Mouse (Mus musculus) hindbrain, postnatal 0 days (tissue): ENCODE results near the gene Gpx4. TPM values are rescaled to one million over a fixed set of nuclear protein-coding genes. Genes with fewer than 3 reads are reported as not detected.
A peak's percentile ranks its signal among the peaks of the same experiment; 100 is the strongest.

Experiments
- ATAC-seq: fragments of 200-750 bp; cut with Nextera tagmentation; 2 replicates; pipeline ENCODE4 v1.8.0; 2017; ENCODE audit warnings: mild to moderate bottlenecking, moderate TSS enrichment, moderate library complexity
- DNase-seq: peaks from one replicate; pipeline ENCODE4 v3.0.0-alpha.2; 2015; ENCODE audit warnings: low spot score
- H3K27ac ChIP-seq: fragments of 300-500 bp; sonication (generic); 2 replicates; pipeline ENCODE4 v1.5.1; 2014; ENCODE audit warnings: mild to moderate bottlenecking
- H3K27me3 ChIP-seq: fragments of 300-500 bp; sonication (generic); 2 replicates; pipeline ENCODE4 v1.6.1; 2014; ENCODE audit warnings: low read length, mixed read lengths; ENCODE audit not compliant: insufficient read depth
- H3K36me3 ChIP-seq: fragments of 300-500 bp; sonication (generic); 2 replicates; pipeline ENCODE4 v1.6.1; 2014; ENCODE audit warnings: low read length, mixed read lengths; ENCODE audit not compliant: insufficient read depth
- H3K4me1 ChIP-seq: fragments of 300-500 bp; sonication (generic); 2 replicates; pipeline ENCODE4 v1.6.1; 2014; ENCODE audit warnings: antibody characterized with exemption, low read length, mixed read lengths; ENCODE audit not compliant: insufficient read depth
- H3K4me2 ChIP-seq: fragments of 300-500 bp; sonication (generic); 2 replicates; pipeline ENCODE4 v1.6.1; 2014; ENCODE audit warnings: low read depth, mild to moderate bottlenecking, low read length, moderate library complexity, mixed read lengths
- H3K4me3 ChIP-seq: fragments of 300-500 bp; sonication (generic); 2 replicates; pipeline ENCODE4 v1.5.1; 2014; ENCODE audit warnings: low read length
- H3K9ac ChIP-seq: fragments of 300-500 bp; sonication (generic); replicated peaks from 2 replicates; pipeline ENCODE4 v1.6.1; 2014; ENCODE audit warnings: mild to moderate bottlenecking, low read length, moderate library complexity, mixed read lengths
- H3K9me3 ChIP-seq: fragments of 300-500 bp; sonication (generic); 2 replicates; pipeline ENCODE4 v1.6.1; 2016; ENCODE audit warnings: low read length, mixed read lengths
- CTCF ChIP-seq: IDR thresholded peaks from 2 replicates; pipeline ENCODE4 v1.5.1; 2016; ENCODE audit warnings: antibody characterized with exemption, control low read depth, low read depth
- WGBS: fragments of 180-500 bp; shearing (Covaris S2); extraction: QIAGEN DNeasy Blood & Tissue Kit; methylation state at CpG from one replicate; pipeline ENCODE4 v1.1.7; 2014; 5-methylcytosine and 5-hydroxymethylcytosine counted together
- polyA plus RNA-seq: library from polyadenylated mRNA; unstranded; fragments of >200 nt; fragmentation: Nextera tagmentation; extraction: Ambion mirVana; gene quantifications from 2 replicates; pipeline ENCODE4 v1.2.1, GENCODE M21; 2015
- total RNA-seq: library from RNA; depleted of rRNA; stranded (reverse); fragments of >200 nt; gene quantifications from 2 replicates; pipeline ENCODE4 v1.2.3, GENCODE M21; 2014

Gpx4 gene
- total and polyA plus RNA-seq, 2 experiments from 2014 or later: 379 to 757 TPM

DNA sequence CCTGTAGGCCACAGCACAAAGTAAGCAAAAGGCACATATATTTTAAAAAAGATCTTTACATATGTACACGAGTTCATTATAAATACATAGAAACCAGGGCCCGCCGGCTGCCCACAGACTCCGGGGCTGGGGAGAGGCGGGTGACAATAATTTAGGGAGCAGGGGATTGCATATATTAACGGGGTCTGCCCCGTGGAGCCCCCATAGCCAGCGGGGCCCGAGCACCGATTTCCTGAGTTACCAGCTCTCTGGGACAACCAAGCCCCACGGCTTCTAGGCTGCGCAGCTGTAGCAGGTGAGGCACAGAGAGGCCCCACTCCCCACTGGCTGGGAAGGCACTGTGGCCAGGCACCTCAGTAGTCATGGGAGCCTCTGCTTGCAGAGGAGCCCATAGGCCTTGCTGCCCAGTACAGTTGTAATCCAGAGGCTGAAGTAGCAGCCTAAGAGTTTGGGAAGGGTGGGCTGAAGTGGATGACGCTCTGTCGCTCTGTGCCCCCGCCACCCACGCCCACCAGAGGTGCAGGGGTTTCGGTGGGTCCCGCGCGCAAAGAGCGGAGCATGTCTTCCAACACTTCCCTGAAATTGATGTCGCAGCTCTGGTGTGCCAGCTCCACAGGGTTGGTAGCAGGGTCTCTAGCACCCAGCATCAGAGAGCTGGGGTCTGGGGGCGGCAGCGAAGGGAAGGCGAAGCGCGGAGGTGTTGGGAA, 10.2 kb downstream of the Gpx4 start:
- DNase-seq (no peak), ATAC-seq (no peak)
- Histone ChIP-seq H3K4me1 (peaks cover 8% of the 10 kb centered on the region), H3K4me3 (no peak overlapping the region), H3K9me3 (no peaks in the 10 kb centered on the region), H3K36me3 (peaks cover 26% of the 10 kb centered on the region), H3K27me3 (no peaks in the 10 kb centered on the region), H3K4me2 (no peak overlapping the region), H3K9ac (0 out of 2 replicates have a peak overlapping the region, but pooled peaks have one; percentile 3), H3K27ac (no peak overlapping the region)
- 92% methylated on average over 27 of the region's 27 CpGs for WGBS
- no peak for TF ChIP-seq CTCF

DNA sequence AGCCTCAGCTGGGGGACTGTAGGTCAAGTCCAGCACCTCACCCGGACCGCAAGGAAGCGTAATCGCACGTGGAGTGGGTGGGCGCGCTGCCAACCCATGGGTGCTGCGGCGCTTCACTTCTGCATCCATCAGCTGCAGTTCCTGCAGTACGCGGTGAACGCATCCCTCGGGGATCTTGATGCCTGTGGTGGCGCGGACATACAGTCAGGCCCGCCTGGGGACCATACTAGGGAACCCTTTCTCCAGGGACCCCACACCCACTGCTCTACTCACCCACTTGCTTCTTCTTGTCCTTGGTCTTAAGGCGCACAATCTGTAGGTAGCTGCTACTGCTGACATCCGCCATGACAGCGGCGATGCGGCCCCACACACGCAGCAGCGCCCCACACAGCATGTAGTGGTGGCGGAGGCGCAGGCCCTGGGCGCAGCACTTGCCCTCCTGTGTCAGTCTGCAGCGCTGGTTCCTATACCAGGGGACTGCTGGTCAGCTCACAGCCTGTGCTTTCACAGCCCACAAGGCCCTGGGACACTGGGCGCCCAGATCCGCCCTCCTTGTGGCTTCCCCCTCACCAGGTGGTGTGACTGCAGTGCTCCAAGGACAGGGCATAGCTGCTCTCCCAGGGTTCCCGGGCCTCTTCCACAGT, 10.8 kb downstream of the Gpx4 start:
- 81% methylated on average over 30 of the region's 30 CpGs for WGBS
- no peak overlapping the region for H3K4me2 ChIP-seq
- peaks cover 8% of the 10 kb centered on the region for H3K4me1 ChIP-seq
- no peak for DNase-seq
- no peaks in the 10 kb centered on the region for H3K9me3 ChIP-seq
- H3K36me3 ChIP-seq: peaks cover 28% of the 10 kb centered on the region
- H3K27ac ChIP-seq: no peak overlapping the region
- no peak for ATAC-seq
- H3K9ac ChIP-seq: no peak overlapping the region
- H3K27me3 ChIP-seq: no peaks in the 10 kb centered on the region
- no peak for TF ChIP-seq CTCF
- no peak overlapping the region for H3K4me3 ChIP-seq

DNA sequence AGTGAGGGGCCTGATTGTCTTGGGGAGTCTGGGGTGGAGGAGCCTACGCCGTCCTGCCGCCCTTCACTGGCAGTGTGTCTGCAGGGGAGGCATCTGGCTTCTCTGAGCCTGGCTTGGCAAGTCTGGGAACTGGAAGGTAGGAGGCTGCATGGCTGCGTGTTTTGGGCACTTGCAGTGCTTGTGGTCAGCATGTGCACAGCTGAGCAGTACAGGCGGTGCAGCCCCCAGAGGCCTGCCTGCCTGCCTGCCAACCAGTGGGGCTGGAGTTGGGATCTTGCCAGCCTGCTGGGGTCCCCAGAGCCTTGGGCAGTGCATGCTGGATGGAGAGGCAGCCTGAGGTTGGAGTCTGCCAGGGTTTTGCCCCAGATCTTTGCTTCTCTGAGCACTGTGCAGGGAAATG, 16.1 kb downstream of the Gpx4 start:
- peaks cover 28% of the 10 kb centered on the region; the same call in 1 of the 2 replicates for H3K36me3 ChIP-seq
- H3K4me3 ChIP-seq: no peak overlapping the region
- no peaks in the 10 kb centered on the region for H3K4me1 ChIP-seq
- H3K27ac ChIP-seq: peak overlapping the region; percentile 23; the same call in 1 of the 2 replicates
- peak; percentile 62 for DNase-seq
- H3K9me3 ChIP-seq: no peaks in the 10 kb centered on the region
- no peak overlapping the region for H3K9ac ChIP-seq
- H3K4me2 ChIP-seq: no peak overlapping the region
- WGBS: 40% methylated on average over 5 of the region's 5 CpGs
- no peaks in the 10 kb centered on the region for H3K27me3 ChIP-seq
- peak; percentile 55 for ATAC-seq
- TF ChIP-seq CTCF: no peak

DNA sequence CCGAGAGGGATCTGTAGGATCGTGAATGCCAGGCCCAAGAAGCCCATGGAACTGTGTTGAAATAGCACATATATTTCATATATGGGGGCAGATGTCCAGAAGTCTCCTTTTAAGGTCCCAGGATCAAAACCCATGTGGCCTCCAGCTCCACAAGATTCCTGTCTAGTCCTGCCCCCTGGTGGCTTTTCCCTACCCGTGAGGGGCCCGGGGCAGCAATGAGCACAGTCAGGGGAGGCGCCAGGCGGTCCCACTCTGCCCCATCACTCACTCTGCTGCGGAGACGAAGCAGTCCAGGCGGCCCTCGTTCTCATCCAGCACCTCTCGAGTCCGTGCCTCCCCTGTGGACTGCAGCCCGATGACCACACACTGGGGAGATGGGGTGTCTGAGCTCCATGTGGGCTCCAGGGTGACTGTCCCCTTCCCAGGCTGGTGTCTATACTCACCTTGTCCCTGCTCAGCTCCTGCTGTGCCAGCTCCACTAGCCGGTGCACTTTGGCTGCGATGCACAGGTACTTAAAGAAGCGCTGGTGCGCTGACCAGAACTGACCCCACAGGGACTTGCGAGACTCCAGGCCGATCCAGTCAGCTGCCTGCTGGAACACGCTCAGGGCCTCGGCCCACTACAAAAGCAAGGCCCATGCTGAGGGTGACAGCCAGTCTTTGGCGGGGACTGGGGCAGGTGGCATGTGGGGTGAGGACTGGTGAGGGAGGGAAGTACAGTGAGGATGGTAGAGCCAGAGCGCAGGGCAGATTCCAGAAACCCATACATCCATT, 17.1 kb downstream of the Gpx4 start:
- DNase-seq (no peak), ATAC-seq (no peak)
- H3K4me2 ChIP-seq: no peak overlapping the region
- TF ChIP-seq CTCF: no peak
- H3K9me3 ChIP-seq: no peaks in the 10 kb centered on the region
- H3K4me1 ChIP-seq: no peaks in the 10 kb centered on the region
- no peak overlapping the region for H3K9ac ChIP-seq
- peaks cover 26% of the 10 kb centered on the region; the same call in 1 of the 2 replicates for H3K36me3 ChIP-seq
- peak overlapping the region; percentile 23; the same call in 1 of the 2 replicates for H3K27ac ChIP-seq
- no peaks in the 10 kb centered on the region for H3K27me3 ChIP-seq
- no peak overlapping the region for H3K4me3 ChIP-seq
- WGBS: 80% methylated on average over 23 of the region's 23 CpGs

DNA sequence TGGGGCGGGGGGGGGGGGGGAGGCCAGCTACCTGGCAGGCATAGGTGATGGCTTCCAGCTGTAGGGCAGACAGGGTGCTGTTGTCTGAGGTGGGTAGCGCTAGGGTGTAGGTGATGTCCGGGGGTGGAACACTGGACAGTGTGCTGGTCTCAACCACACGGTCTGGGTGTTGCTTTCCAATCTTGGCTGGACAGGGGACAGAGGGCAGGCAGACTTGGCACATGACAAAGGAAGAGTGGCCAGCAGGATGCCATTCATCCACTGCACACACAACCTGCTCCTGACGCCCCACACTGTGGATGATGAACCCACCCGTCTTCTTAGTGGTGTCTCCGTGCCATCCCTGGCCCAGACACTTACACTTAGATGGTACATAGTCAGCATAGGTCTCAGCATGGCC, 22.3 kb downstream of the Gpx4 start:
- Histone ChIP-seq H3K27me3 (no peaks in the 10 kb centered on the region), H3K36me3 (peaks cover 7% of the 10 kb centered on the region; the same call in 1 of the 2 replicates), H3K9me3 (no peaks in the 10 kb centered on the region), H3K4me1 (no peaks in the 10 kb centered on the region), H3K4me3 (no peak overlapping the region), H3K4me2 (no peak overlapping the region), H3K27ac (no peak overlapping the region), H3K9ac (no peak overlapping the region)
- DNase-seq (no peak), ATAC-seq (no peak)
- TF ChIP-seq CTCF: no peak
- WGBS: 75% methylated on average over 6 of the region's 7 CpGs

DNA sequence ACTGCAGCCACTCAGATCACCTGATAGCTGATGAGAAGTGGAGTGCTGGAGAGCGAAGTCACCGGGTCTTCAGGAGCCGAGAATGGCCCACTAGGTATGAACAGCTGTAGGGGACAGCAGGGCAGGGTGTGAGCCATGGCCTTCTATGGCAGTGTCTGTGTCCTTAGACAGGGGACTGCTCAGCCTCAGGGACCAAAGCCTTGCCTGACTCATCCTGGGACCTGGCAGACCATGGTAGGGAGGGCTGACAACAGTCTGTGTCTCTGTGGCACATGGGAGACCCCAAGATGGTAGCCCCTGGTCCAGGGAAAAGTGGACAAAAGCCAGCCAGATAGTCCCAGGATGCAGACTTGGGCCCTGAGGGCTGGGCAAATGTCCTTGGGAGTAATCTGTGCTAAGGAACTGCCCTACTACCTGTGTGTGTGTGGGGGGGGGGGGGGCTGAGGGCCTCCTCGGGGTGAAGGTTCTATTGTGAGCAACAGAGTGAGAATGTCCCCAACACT, 23.0 kb downstream of the Gpx4 start:
- 85% methylated on average over 4 of the region's 4 CpGs for WGBS
- TF ChIP-seq CTCF: no peak
- no peak overlapping the region for H3K4me2 ChIP-seq

More for the DNA sequence above, 23.0 kb downstream of the Gpx4 start:
- DNase-seq (no peak), ATAC-seq (no peak)
- Histone ChIP-seq H3K27ac (no peak overlapping the region), H3K27me3 (no peaks in the 10 kb centered on the region), H3K9me3 (no peaks in the 10 kb centered on the region), H3K4me3 (no peak overlapping the region), H3K9ac (no peak overlapping the region), H3K36me3 (peaks cover 1% of the 10 kb centered on the region; the same call in 1 of the 2 replicates), H3K4me1 (no peaks in the 10 kb centered on the region)
